Mouse (Mus musculus): ENCODE results near the gene Fgr.

Fgr gene

GRCm38 (mm10) chr4:132958741-132959678 lies 14.9 kb upstream of the Fgr start:
- peak; percentile 96 for DNase-seq (ENCODE audit: low read depth, low spot score)

GRCm38 (mm10) chr4:132959679-132960045 lies 14.2 kb upstream of the Fgr start:
- DNase-seq (ENCODE audit: low read depth, low spot score): no peak

- no peak for DNase-seq (ENCODE audit: low read depth, low spot score)
These were observed 13.6 kb upstream of the Fgr start for GRCm38 (mm10) chr4:132960313-132960712.

GRCm38 (mm10) chr4:132960864-132961639 lies 12.8 kb upstream of the Fgr start:
- DNase-seq (ENCODE audit: low read depth, low spot score): no peak

GRCm38 (mm10) chr4:132961866-132962265 lies 12.0 kb upstream of the Fgr start:
- DNase-seq (ENCODE audit: low read depth, low spot score): no peak

GRCm38 (mm10) chr4:132962628-132963027 lies 11.3 kb upstream of the Fgr start:
- no peak for DNase-seq (ENCODE audit: low read depth, low spot score)

GRCm38 (mm10) chr4:132963436-132963835 lies 10.5 kb upstream of the Fgr start:
- no peak for DNase-seq (ENCODE audit: low read depth, low spot score)

GRCm38 (mm10) chr4:132964064-132964463 lies 9.8 kb upstream of the Fgr start:
- peak; percentile 57 for DNase-seq (ENCODE audit: low read depth, low spot score)

- DNase-seq (ENCODE audit: low read depth, low spot score): no peak
These were observed 9.4 kb upstream of the Fgr start for GRCm38 (mm10) chr4:132964473-132964872.

GRCm38 (mm10) chr4:132968105-132968938 lies 5.6 kb upstream of the Fgr start:
- peak; percentile 97 for DNase-seq (ENCODE audit: low read depth, low spot score)

GRCm38 (mm10) chr4:132971601-132972000 lies 2.3 kb upstream of the Fgr start:
- no peak for DNase-seq (ENCODE audit: low read depth, low spot score)

- no peak for DNase-seq (ENCODE audit: low read depth, low spot score)
These were observed 1.8 kb upstream of the Fgr start for GRCm38 (mm10) chr4:132972101-132972500.

- no peak for DNase-seq (ENCODE audit: low read depth, low spot score)
These were observed 1.3 kb upstream of the Fgr start for GRCm38 (mm10) chr4:132972556-132972955.

GRCm38 (mm10) chr4:132973186-132973585 lies 709 bp upstream of the Fgr start:
- DNase-seq (ENCODE audit: low read depth, low spot score): no peak

GRCm38 (mm10) chr4:132974904-132975303 lies 1.0 kb downstream of the Fgr start:
- DNase-seq (ENCODE audit: low read depth, low spot score): peak; percentile 85

- no peak for DNase-seq (ENCODE audit: low read depth, low spot score)
These were observed 1.9 kb downstream of the Fgr start for GRCm38 (mm10) chr4:132975791-132976190.

GRCm38 (mm10) chr4:132976729-132977128 lies 2.8 kb downstream of the Fgr start:
- DNase-seq (ENCODE audit: low read depth, low spot score): no peak

- DNase-seq (ENCODE audit: low read depth, low spot score): peak; percentile 44
These were observed 3.7 kb downstream of the Fgr start for GRCm38 (mm10) chr4:132977597-132977996.

- DNase-seq (ENCODE audit: low read depth, low spot score): no peak
These were observed 5.3 kb downstream of the Fgr start for GRCm38 (mm10) chr4:132979186-132979585.

GRCm38 (mm10) chr4:132981621-132982020 lies 7.7 kb downstream of the Fgr start:
- no peak for DNase-seq (ENCODE audit: low read depth, low spot score)

- DNase-seq (ENCODE audit: low read depth, low spot score): no peak
These were observed 9.1 kb downstream of the Fgr start for GRCm38 (mm10) chr4:132982999-132983398.

Measured in ES-CJ7 (cell line).